Mouse (Mus musculus) ES-E14 (cell line): ENCODE measurements around the gene Hebp1.

Experiments used
- HCFC1 ChIP-seq: IDR thresholded peaks from 2 replicates; pipeline ENCODE4 v1.6.1; 2012; ENCODE audit warnings: low read length, inconsistent platforms, borderline replicate concordance; ENCODE audit not compliant: insufficient read depth
- MAFK ChIP-seq: IDR thresholded peaks from 2 replicates; pipeline ENCODE4 v1.6.1; 2014; ENCODE audit warnings: mild to moderate bottlenecking, low read depth, low read length, inconsistent platforms; ENCODE audit not compliant: insufficient read depth
- ZC3H11A ChIP-seq: IDR thresholded peaks from 2 replicates; pipeline ENCODE4 v1.6.1; 2012; ENCODE audit warnings: low read depth, mild to moderate bottlenecking, inconsistent platforms, low read length, borderline replicate concordance
- ZNF384 ChIP-seq: IDR thresholded peaks from 2 replicates; pipeline ENCODE4 v1.6.1; 2012; ENCODE audit warnings: low read depth, low read length, inconsistent platforms

DNA sequence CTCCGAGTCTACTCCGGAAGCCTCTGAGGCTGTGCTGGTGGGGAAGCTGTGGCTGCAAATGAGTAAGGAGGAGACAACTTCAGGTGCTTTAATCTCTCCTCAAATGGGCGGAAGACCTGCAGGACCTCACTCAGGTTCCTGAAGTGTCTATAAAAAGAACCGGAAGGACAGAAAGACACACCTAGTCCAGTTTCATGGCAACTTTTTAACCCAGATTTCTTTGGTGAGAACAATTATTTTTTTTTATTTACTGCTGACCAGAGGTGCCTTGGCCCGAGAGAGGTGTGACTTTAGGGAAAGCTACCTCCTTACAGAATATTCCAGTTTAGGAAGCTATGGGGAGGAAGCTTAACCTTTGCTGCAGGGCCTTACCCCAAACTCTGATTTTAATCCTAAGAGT is 79.6 kb downstream of the Hebp1 start, which contains the start of gene Gprc5d:
- no peak for TF ChIP-seq MAFK
- TF ChIP-seq ZNF384: no peak
- no peak for TF ChIP-seq HCFC1
- TF ChIP-seq ZC3H11A: no peak
